13 mouse cellular contexts compared by ENCODE assay signal in genomic region chr1:105997282-105997681, GRCm38 (mm10). TPM values are rescaled to one million over a fixed set of nuclear protein-coding genes. Genes with fewer than 3 reads are reported as not detected.
A peak's percentile ranks its signal among the peaks of the same experiment; 100 is the strongest.
DNase-seq lines count a peak whose midpoint lies in the region; ATAC-seq lines count a peak whose summit lies in the region.
"Had no signal": no experiment of that assay in that cellular context is flagged by ENCODE, and none has a peak within 500 bp of the region (broad histone marks: within the 10 kb centered on the region; RNA-seq: fewer than 3 reads in every experiment).

No protein-coding gene starts in this region.

- no peak overlapping the region for H3K4me2 ChIP-seq in embryonic facial prominence, embryonic 14.5 days (ENCODE audit: low read depth, low read length)
- H3K4me2 ChIP-seq in midbrain, embryonic 14.5 days (ENCODE audit: low read length), result no peak overlapping the region

- H3K27me3 ChIP-seq in embryonic facial prominence, embryonic 14.5 days (replicated peaks; ENCODE audit: control insufficient read depth, insufficient read depth, low read length), result no peaks in the 10 kb centered on the region
- peaks cover 4% of the 10 kb centered on the region; the same call in 1 of the 2 replicates for H3K27me3 ChIP-seq in embryonic facial prominence, embryonic 10.5 days (replicated peaks; ENCODE audit: low read depth, poor library complexity, severe bottlenecking)
- H3K27me3 ChIP-seq in midbrain, embryonic 14.5 days (ENCODE audit: control insufficient read depth, insufficient read depth, low read length), result no peaks in the 10 kb centered on the region
- peaks cover 9% of the 10 kb centered on the region for H3K27me3 ChIP-seq in midbrain, embryonic 10.5 days (ENCODE audit: low read depth, poor library complexity, severe bottlenecking)

- intact Hi-C loops in gastrocnemius, postnatal 36 days (cut with DNase I), result loop anchor here (10.0 kb wide), 1 partner anchor 332 kb away; the partner anchor contains the start of genes Pign and Relch

- no peak overlapping the region for H3K4me3 ChIP-seq in embryonic facial prominence, embryonic 14.5 days (ENCODE audit: low read depth, low read length)
- no peak overlapping the region for H3K4me3 ChIP-seq in embryonic facial prominence, embryonic 10.5 days
- H3K4me3 ChIP-seq in midbrain, embryonic 14.5 days (replicated peaks; ENCODE audit: low read depth, low read length), result no peak overlapping the region
- H3K4me3 ChIP-seq in midbrain, embryonic 10.5 days, result no peak overlapping the region

- peaks cover 18% of the 10 kb centered on the region for H3K4me1 ChIP-seq in embryonic facial prominence, embryonic 14.5 days (ENCODE audit: control insufficient read depth, insufficient read depth, low read length)
- H3K4me1 ChIP-seq in embryonic facial prominence, embryonic 10.5 days, result peaks cover 24% of the 10 kb centered on the region
- peaks cover 18% of the 10 kb centered on the region for H3K4me1 ChIP-seq in midbrain, embryonic 14.5 days (ENCODE audit: control insufficient read depth, insufficient read depth, low read length)
- peaks cover 28% of the 10 kb centered on the region for H3K4me1 ChIP-seq in midbrain, embryonic 10.5 days

- no peaks in the 10 kb centered on the region for H3K9me3 ChIP-seq in embryonic facial prominence, embryonic 14.5 days (ENCODE audit: control insufficient read depth, low read length)
- H3K9me3 ChIP-seq in embryonic facial prominence, embryonic 10.5 days, result no peaks in the 10 kb centered on the region
- no peaks in the 10 kb centered on the region for H3K9me3 ChIP-seq in midbrain, embryonic 14.5 days (ENCODE audit: control insufficient read depth, low read length)
- no peaks in the 10 kb centered on the region for H3K9me3 ChIP-seq in midbrain, embryonic 10.5 days (replicated peaks)

- ATAC-seq in embryonic facial prominence, embryonic 14.5 days (ENCODE audit: low read depth), result no peak
- ATAC-seq in midbrain, embryonic 14.5 days (ENCODE audit: low FRiP score, low TSS enrichment), result no peak
- ATAC-seq: CD4-positive, CD25-positive, alpha-beta regulatory T cell, adult 4 months had no signal

- no peak overlapping the region for H3K9ac ChIP-seq in embryonic facial prominence, embryonic 14.5 days (ENCODE audit: low read depth, low read length)
- H3K9ac ChIP-seq in midbrain, embryonic 14.5 days (replicated peaks; ENCODE audit: low read length), result no peak overlapping the region

- H3K27ac ChIP-seq in embryonic facial prominence, embryonic 14.5 days (replicated peaks; ENCODE audit: low read depth, low read length), result no peak overlapping the region
- no peak overlapping the region for H3K27ac ChIP-seq in embryonic facial prominence, embryonic 10.5 days (replicated peaks)
- no peak overlapping the region for H3K27ac ChIP-seq in midbrain, embryonic 14.5 days (replicated peaks; ENCODE audit: low read depth, low read length)
- H3K27ac ChIP-seq in midbrain, embryonic 10.5 days (replicated peaks), result no peak overlapping the region
- H3K27ac ChIP-seq: macrophage had no signal

- 48% methylated on average over 3 of the region's 3 CpGs for WGBS in embryonic facial prominence, embryonic 14.5 days
- WGBS in embryonic facial prominence, embryonic 10.5 days, result 83% methylated on average over 3 of the region's 3 CpGs
- WGBS in midbrain, embryonic 14.5 days, result 59% methylated on average over 3 of the region's 3 CpGs
- WGBS in midbrain, embryonic 10.5 days, result 86% methylated on average over 3 of the region's 3 CpGs

- H3K36me3 ChIP-seq in embryonic facial prominence, embryonic 14.5 days (ENCODE audit: control insufficient read depth, insufficient read depth, low read length), result no peaks in the 10 kb centered on the region
- no peaks in the 10 kb centered on the region; the same call in 1 of the 2 replicates for H3K36me3 ChIP-seq in embryonic facial prominence, embryonic 10.5 days (replicated peaks)
- H3K36me3 ChIP-seq in midbrain, embryonic 14.5 days (ENCODE audit: control insufficient read depth, insufficient read depth, low read length), result no peaks in the 10 kb centered on the region
- H3K36me3 ChIP-seq in midbrain, embryonic 10.5 days, result no peaks in the 10 kb centered on the region

- peak; percentile 11 for DNase-seq in embryonic facial prominence, embryonic 14.5 days (ENCODE audit: low spot score)
- no peak for DNase-seq in embryonic facial prominence, embryonic 10.5 days (ENCODE audit: low spot score)
- DNase-seq in midbrain, embryonic 14.5 days, result peak; percentile 9
- DNase-seq in midbrain, embryonic 10.5 days (ENCODE audit: low spot score), result no peak
- peak; percentile 61 for DNase-seq in kidney, postnatal 10 days
- no peak for DNase-seq in cerebellum, adult 11-12 months
- no peak for DNase-seq in layer of hippocampus, adult 18-20 months (ENCODE audit: low spot score in 2 of 2)
- DNase-seq in gastrocnemius, postnatal 36 days, result no peak
- DNase-seq: cerebellum, adult 2 months; gastrocnemius, postnatal 25 days; right cerebral cortex, adult 18-20 months had no signal

RNA-seq across cellular contexts. Expression of gene Zcchc2, which starts 7.1 kb away (rescaled TPM):
- polyA plus RNA-seq in embryonic facial prominence, embryonic 14.5 days (2014; fragmentation: Nextera tagmentation; extraction: Ambion mirVana), result 2.8 TPM in 2 replicates
- polyA plus RNA-seq in embryonic facial prominence, embryonic 10.5 days (2016; fragmentation: Nextera tagmentation; extraction: Ambion mirVana), result 1.9 and 2.3 TPM in 2 replicates
- polyA plus RNA-seq in midbrain, embryonic 14.5 days (2014; fragmentation: Nextera tagmentation; extraction: Ambion mirVana), result 2.6 and 2.8 TPM in 2 replicates
- polyA plus RNA-seq in midbrain, embryonic 10.5 days (2016; fragmentation: Nextera tagmentation; extraction: Ambion mirVana), result 1.7 and 1.9 TPM in 2 replicates
- 10 to 100 TPM; 19.7 to 22.6 TPM for total RNA-seq in layer of hippocampus, adult 18-20 months (2021)
- 1 to 10 TPM; 8.6 to 9.6 TPM for total RNA-seq in gastrocnemius, postnatal 36 days (2021)

Comparison
In these comparisons a context has a peak if more than half of its experiments do, and no peak if none do; other contexts are left out.
1. DNase-seq: peak in embryonic facial prominence, embryonic 14.5 days (single experiment), midbrain, embryonic 14.5 days (single experiment) and kidney, postnatal 10 days (single experiment); none in embryonic facial prominence, embryonic 10.5 days (single experiment), midbrain, embryonic 10.5 days (single experiment), cerebellum, adult 11-12 months (single experiment), layer of hippocampus, adult 18-20 months (0 of 2) and gastrocnemius, postnatal 36 days (0 of 2).